Mouse (Mus musculus) cerebellum, adult 2 months (tissue): ENCODE results near the gene Hoxc10.

Experiments used
- CTCF ChIP-seq: fragments of 200-500 bp; IDR thresholded peaks from 2 replicates; pipeline ENCODE4 v1.5.1; 2011; ENCODE audit warnings: low read depth, mild to moderate bottlenecking, control low read depth, low read length, moderate library complexity, borderline replicate concordance; ENCODE audit not compliant: insufficient read depth
- POLR2A ChIP-seq: fragments of 200-500 bp; IDR thresholded peaks from 2 replicates; pipeline ENCODE4 v1.6.1; 2011; ENCODE audit warnings: low read length, control low read depth, borderline replicate concordance; ENCODE audit not compliant: insufficient read depth

GRCm38 (mm10) chr15:103015406-103016166 lies 49.0 kb downstream of the Hoxc10 start:
- no peak for TF ChIP-seq CTCF
- no peak for TF ChIP-seq POLR2A
